23 mouse cellular contexts compared by ENCODE assay signal in the genomic region with DNA sequence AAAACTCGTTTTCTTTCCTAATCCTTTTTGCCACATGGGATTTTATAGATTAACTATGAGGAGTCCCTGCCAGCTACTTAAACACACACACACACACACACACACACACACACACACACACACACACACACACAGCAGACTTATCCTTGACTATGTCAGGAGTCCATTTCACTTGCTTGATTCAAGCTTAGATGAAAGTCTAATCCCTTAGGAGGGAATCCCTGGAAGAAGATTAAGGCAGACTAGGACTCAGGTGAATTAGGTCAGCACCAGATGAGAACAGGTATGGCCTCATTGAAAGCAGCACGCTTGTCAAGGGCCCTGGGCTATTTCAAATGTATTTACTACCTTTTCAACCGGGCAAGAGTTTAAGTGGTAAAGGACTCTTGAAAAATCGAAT.
"Had no signal": no experiment of that assay in that cellular context is flagged by ENCODE, and none has a peak within 500 bp of the region (broad histone marks: within the 10 kb centered on the region; RNA-seq: fewer than 3 reads in every experiment).

No protein-coding gene starts in this region.

- DNase-seq: gastrocnemius, adult 2 months; gastrocnemius, postnatal 10 days; gastrocnemius, postnatal 25 days; heart, adult 2 months; heart, postnatal 14 days; heart, postnatal 36 days; kidney, adult 11 months; kidney, adult 2 months; kidney, adult 9 months; kidney, postnatal 14 days; kidney, postnatal 36 days; layer of hippocampus, adult 9-11 months; liver had no signal

- H3K27me3 ChIP-seq: heart, embryonic 13.5 days; heart, embryonic 15.5 days; hindbrain, embryonic 13.5 days; hindbrain, embryonic 15.5 days; kidney, embryonic 15.5 days; limb, embryonic 12.5 days had no signal

- H3K4me1 ChIP-seq: heart, embryonic 13.5 days; heart, embryonic 15.5 days had no signal

- H3K9me3 ChIP-seq: heart, embryonic 13.5 days; heart, embryonic 15.5 days; hindbrain, embryonic 13.5 days; hindbrain, embryonic 15.5 days; kidney, embryonic 15.5 days; limb, embryonic 10.5 days; limb, embryonic 12.5 days had no signal

- H3K4me3 ChIP-seq: gastrocnemius, adult 2 months; heart, adult 2 months; heart, embryonic 13.5 days; heart, embryonic 15.5 days; hindbrain, embryonic 13.5 days; hindbrain, embryonic 15.5 days; kidney, embryonic 15.5 days; left cerebral cortex, adult 2 months; limb, embryonic 10.5 days; limb, embryonic 12.5 days had no signal

- H3K36me3 ChIP-seq: heart, embryonic 13.5 days; heart, embryonic 15.5 days; hindbrain, embryonic 15.5 days; kidney, embryonic 15.5 days; limb, embryonic 10.5 days; limb, embryonic 12.5 days had no signal

- H3K27ac ChIP-seq: gastrocnemius, adult 2 months; heart, adult 2 months; heart, embryonic 13.5 days; heart, embryonic 15.5 days; hindbrain, embryonic 13.5 days; hindbrain, embryonic 15.5 days; hindbrain, postnatal 0 days; kidney, embryonic 15.5 days; kidney, postnatal 0 days; left cerebral cortex, adult 2 months; limb, embryonic 10.5 days; limb, embryonic 12.5 days had no signal
